Mouse (Mus musculus): Measurements from ENCODE around the gene Ostf1.

Ostf1 gene

GRCm38 (mm10) chr19:18644084-18644483 lies 12.5 kb upstream of the Ostf1 start:
- CTCF ChIA-PET: no interaction called here

GRCm38 (mm10) chr19:18643411-18643810 lies 11.8 kb upstream of the Ostf1 start:
- CTCF ChIA-PET: no interaction called here

GRCm38 (mm10) chr19:18641001-18641400 lies 9.4 kb upstream of the Ostf1 start:
- CTCF ChIA-PET: interaction anchor here (0.7 kb wide), 1 partner anchor 27 kb away, joined by 3 read pairs; no protein-coding TSS in a partner anchor

GRCm38 (mm10) chr19:18639552-18639951 lies 7.9 kb upstream of the Ostf1 start:
- CTCF ChIA-PET: interaction anchor here (0.9 kb wide), 1 partner anchor 33 kb away, joined by 3 read pairs; no protein-coding TSS in a partner anchor

- CTCF ChIA-PET: interaction anchor here (0.9 kb wide), 1 partner anchor 34 kb away, joined by 3 read pairs; no protein-coding TSS in a partner anchor
These were observed 7.3 kb upstream of the Ostf1 start for GRCm38 (mm10) chr19:18638949-18639348.

GRCm38 (mm10) chr19:18637954-18638353 lies 6.3 kb upstream of the Ostf1 start:
- CTCF ChIA-PET: interaction anchor here (0.6 kb wide), 1 partner anchor 69 kb away, joined by 5 read pairs; no protein-coding TSS in a partner anchor

GRCm38 (mm10) chr19:18632231-18633185 lies 885 bp upstream of the Ostf1 start:
- CTCF ChIA-PET: no interaction called here

GRCm38 (mm10) chr19:18631161-18631643 lies 421 bp downstream of the Ostf1 start:
- CTCF ChIA-PET: interaction anchor here (0.6 to 0.7 kb wide), 2 partner anchors 73 to 1400 kb away, joined by 4 to 5 read pairs; no protein-coding TSS in a partner anchor

GRCm38 (mm10) chr19:18630221-18631119 lies 1.2 kb downstream of the Ostf1 start:
- CTCF ChIA-PET: interaction anchor here (0.6 to 0.7 kb wide), 2 partner anchors 73 to 1399 kb away, joined by 4 to 5 read pairs; no protein-coding TSS in a partner anchor

GRCm38 (mm10) chr19:18629589-18629988 lies 2.0 kb downstream of the Ostf1 start:
- CTCF ChIA-PET: no interaction called here

- CTCF ChIA-PET: no interaction called here
These were observed 7.7 kb downstream of the Ostf1 start for GRCm38 (mm10) chr19:18623894-18624293.

GRCm38 (mm10) chr19:18619691-18620090 lies 11.9 kb downstream of the Ostf1 start:
- CTCF ChIA-PET: no interaction called here

- CTCF ChIA-PET: no interaction called here
These were observed 12.6 kb downstream of the Ostf1 start for GRCm38 (mm10) chr19:18619060-18619459.

- CTCF ChIA-PET: no interaction called here
These were observed 14.1 kb downstream of the Ostf1 start for GRCm38 (mm10) chr19:18617504-18617903.

GRCm38 (mm10) chr19:18615680-18616240 lies 15.9 kb downstream of the Ostf1 start:
- CTCF ChIA-PET: no interaction called here

GRCm38 (mm10) chr19:18614337-18614736 lies 17.3 kb downstream of the Ostf1 start:
- CTCF ChIA-PET: no interaction called here

GRCm38 (mm10) chr19:18608975-18609374 lies 22.6 kb downstream of the Ostf1 start:
- CTCF ChIA-PET: no interaction called here

GRCm38 (mm10) chr19:18607907-18608306 lies 23.7 kb downstream of the Ostf1 start:
- CTCF ChIA-PET: no interaction called here

- CTCF ChIA-PET: no interaction called here
These were observed 28.6 kb downstream of the Ostf1 start for GRCm38 (mm10) chr19:18603011-18603410.

GRCm38 (mm10) chr19:18600611-18601010 lies 31.0 kb downstream of the Ostf1 start:
- CTCF ChIA-PET: no interaction called here

GRCm38 (mm10) chr19:18599650-18600049 lies 32.0 kb downstream of the Ostf1 start:
- CTCF ChIA-PET: no interaction called here

GRCm38 (mm10) chr19:18599051-18599450 lies 32.6 kb downstream of the Ostf1 start:
- CTCF ChIA-PET: no interaction called here

Measured in spleen, embryonic (tissue).